Mouse (Mus musculus) ES-Bruce4 (cell line): ENCODE measurements at regions not wholly inside any gene's neighbourhood (a gene's known extent, or its start where the extent isn't known, plus 50 kb on each side); places are given as distances from the start of the nearest gene placed in this dataset.

Experiments
- CTCF ChIP-seq: IDR thresholded peaks from one replicate; pipeline ENCODE4 v1.8.1; 2011; ENCODE audit warnings: low read depth, low read length
- EP300 ChIP-seq: IDR thresholded peaks from 2 replicates; pipeline ENCODE4 v1.6.1; 2011; ENCODE audit warnings: low read depth, low read length; ENCODE audit not compliant: insufficient read depth
- POLR2A ChIP-seq: IDR thresholded peaks from one replicate; pipeline ENCODE4 v1.8.1; 2011; ENCODE audit warnings: low read length; ENCODE audit not compliant: insufficient read depth

DNA sequence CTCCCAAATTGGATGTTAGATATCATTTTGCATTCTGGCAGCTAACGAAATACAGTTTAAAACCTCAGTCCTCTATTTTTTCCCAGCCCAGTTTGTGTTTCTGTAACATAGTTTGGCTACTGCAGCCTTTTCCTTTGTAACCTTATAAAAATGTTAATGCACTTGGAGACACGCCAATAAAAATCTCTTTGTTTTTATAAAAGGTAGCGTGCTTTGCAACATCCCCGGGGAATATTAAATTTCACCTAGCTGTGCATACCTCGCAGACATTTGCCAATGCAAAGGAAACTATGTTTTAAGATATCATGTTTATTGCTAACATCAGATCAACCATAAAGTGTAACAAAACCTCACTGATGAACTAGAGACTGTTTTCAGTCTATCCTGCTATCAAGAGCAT is 192.9 kb upstream of the Ins1 start:
- TF ChIP-seq CTCF (no peak), EP300 (no peak), POLR2A (no peak)
